Mouse (Mus musculus) heart, adult 2 months (tissue): Measurements from ENCODE around the gene Gsg1l2.
A peak's percentile ranks its signal among the peaks of the same experiment; 100 is the strongest.

Experiments used
- CTCF ChIP-seq: fragments of 200-600 bp; IDR thresholded peaks from 2 replicates; pipeline ENCODE4 v1.8.1; 2022; ENCODE audit warnings: antibody characterized with exemption, mild to moderate bottlenecking, moderate library complexity
- EP300 ChIP-seq: fragments of 200-500 bp; IDR thresholded peaks from 2 replicates; pipeline ENCODE4 v1.6.1; 2011; ENCODE audit warnings: low read depth, low read length, control low read depth; ENCODE audit not compliant: insufficient read depth
- POLR2A ChIP-seq: fragments of 200-500 bp; IDR thresholded peaks from 2 replicates; pipeline ENCODE4 v1.6.1; 2011; ENCODE audit warnings: mild to moderate bottlenecking, low read depth, low read length, control low read depth; ENCODE audit not compliant: insufficient read depth

- TF ChIP-seq POLR2A, result no peak
- 0 out of 2 replicates have a peak, but pooled peaks have one; percentile 18 for TF ChIP-seq EP300
- TF ChIP-seq CTCF, result peak; percentile 55
These were observed 33.6 kb downstream of the Gsg1l2 start for GRCm38 (mm10) chr11:67808051-67808450.
